ENCODE assay signal across 8 mouse cellular contexts in genomic region chr10:76873948-76874347, GRCm38 (mm10).
DNase-seq lines count a peak whose midpoint lies in the region.

No protein-coding gene starts in this region.

- DNase-seq in heart, adult 11 months = peak; percentile 82
- no peak for DNase-seq in heart, postnatal 14 days
- peak; percentile 12 to 25 for DNase-seq in urinary bladder, postnatal 36 days (ENCODE audit: low spot score in 2 of 2)
- no peak for DNase-seq in urinary bladder, adult 2 months (ENCODE audit: low spot score)
- peak; percentile 44 to 76 for DNase-seq in left cerebral cortex, postnatal 25 days (ENCODE audit: low spot score in 2 of 2)
- no peak for DNase-seq in embryo, embryonic 10 days (ENCODE audit: low spot score)
- no peak for DNase-seq in retina, embryonic 14.5 days (ENCODE audit: low spot score)
- no peak for DNase-seq in ovary, postnatal 14 days (ENCODE audit: low spot score)

- intact Hi-C loops in heart, postnatal 14 days (cut with DNase I) = no loop called here
- intact Hi-C loops in left cerebral cortex, postnatal 25 days (cut with DNase I) = no loop called here

Comparison
In these comparisons a context has a peak if more than half of its experiments do, and no peak if none do; other contexts are left out.
1. DNase-seq: peak in heart, adult 11 months (single experiment), urinary bladder, postnatal 36 days (2 of 2) and left cerebral cortex, postnatal 25 days (2 of 2); none in heart, postnatal 14 days (0 of 2), urinary bladder, adult 2 months (single experiment), embryo, embryonic 10 days (single experiment), retina, embryonic 14.5 days (single experiment) and ovary, postnatal 14 days (single experiment).